Mouse (Mus musculus): ENCODE data around the gene Gprin2.
A peak's percentile ranks its signal among the peaks of the same experiment; 100 is the strongest.

Gprin2 gene

DNA sequence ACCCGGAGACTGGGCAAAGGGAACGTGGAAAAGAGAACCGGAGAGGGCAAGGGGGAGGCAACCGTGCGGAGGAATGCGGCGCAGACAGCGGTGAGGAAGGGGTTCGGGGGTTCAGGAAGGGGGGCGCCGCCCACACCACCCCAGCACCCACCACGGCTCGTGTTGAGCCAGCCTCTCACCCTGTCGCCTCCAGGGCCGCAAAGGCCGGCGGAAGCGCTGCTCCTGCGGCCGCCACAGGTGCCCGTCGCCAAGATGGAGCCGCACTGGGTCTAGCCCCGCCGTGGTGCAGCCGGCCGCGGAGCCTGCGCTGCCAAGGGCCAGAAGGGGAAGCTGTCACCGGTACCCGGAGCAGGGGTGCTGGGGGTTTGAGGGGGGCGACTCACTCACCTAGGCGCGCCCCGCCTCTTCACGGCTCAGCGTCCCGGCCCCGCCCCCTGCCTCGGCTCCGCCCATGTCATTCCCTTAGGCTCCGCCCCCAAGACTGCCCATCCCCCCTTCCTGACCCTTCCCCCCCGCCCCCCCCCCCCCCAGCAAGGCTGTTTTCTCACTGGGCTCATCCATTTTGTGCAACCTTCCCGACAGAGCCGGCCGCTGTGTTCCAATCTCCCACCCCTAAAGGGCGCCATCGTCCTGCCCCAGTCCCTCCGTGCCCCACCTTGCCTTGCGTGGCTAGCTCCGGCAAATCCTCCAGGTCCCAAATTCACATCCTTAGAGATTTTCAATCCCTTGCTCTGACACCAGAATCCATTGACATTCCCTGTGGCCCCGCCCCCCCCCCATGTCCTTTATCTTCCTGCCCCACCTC is at the start of gene Gprin2:
TSS of gene Gprin2 (minus strand) at position 423 of the 805 bp plus-strand sequence.
- peak; percentile 54 to 68 for DNase-seq

DNA sequence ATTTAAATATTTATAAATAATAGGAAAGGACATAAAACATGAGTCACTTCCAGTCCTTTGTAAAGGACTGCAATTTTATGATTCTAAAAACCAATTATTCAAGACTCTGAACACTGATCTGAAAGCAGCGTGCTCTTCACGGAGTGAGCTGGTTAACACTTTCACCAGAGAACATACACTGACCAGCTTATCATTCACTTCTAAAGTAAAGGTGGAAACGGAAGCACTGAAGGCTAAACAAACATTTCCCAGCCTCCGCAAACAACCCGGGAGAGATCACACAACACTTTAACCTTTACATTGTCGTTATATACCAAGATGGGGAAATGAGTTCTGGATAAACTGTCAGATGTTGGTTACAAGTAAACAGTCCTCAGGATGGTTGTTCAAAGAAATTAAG is 39.2 kb upstream of the Gprin2 start:
- no peak for DNase-seq

DNA sequence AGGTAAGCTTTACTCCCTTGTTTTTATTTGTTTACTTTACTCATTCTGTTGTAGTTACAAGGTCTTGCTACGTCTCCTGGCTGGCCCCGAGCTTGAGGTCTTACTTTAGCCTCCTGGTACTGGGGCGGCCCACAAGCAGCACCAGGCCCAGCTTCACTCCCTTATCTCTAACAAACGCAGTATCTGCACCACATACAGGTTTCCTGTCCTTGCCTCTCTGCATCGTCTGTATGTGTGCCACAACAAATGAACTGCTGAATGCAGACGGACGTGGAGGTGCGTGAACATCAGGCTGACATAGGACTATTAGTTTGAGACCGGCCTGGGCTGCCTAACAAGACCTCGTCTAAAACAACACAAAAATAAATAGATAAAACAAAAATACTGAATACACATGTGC is 38.8 kb upstream of the Gprin2 start:
- DNase-seq: no peak

DNA sequence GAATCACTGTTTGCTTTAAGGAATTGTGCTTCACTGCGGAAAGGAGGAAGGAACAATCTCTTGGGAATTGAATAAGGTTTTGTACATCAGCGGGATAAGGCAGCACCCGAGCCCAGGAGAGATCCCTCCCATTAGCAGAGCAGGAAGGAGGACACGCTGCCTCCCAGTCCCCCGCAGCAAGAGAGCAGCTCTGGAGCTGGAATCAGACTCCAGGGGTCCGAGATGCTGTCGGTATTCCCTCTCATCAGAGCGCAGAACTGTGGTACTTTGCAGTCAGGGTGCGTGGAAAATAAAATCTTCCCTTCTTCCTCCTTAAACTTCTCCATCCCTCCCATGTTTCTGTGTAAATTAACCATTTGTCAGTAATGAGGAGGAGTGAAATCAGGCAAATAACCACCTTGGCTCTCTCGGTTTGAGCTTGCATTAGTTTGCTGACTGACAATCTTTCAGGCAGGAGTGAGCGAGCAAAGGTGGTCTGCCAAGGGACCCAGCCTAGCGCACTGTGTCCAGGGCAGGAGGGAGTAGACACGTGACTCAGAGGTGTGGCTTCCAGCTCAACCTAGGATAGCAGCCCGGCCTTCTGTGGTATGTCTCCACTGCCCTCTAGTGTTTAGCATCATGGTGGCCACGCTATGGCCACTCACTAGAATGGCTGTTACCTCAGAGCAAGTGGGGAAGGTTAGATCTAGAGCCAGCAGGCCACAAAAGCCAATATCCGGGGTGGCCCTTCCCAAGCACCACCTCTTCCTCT is 33.4 kb upstream of the Gprin2 start:
- DNase-seq: peak; percentile 61 to 62

DNA sequence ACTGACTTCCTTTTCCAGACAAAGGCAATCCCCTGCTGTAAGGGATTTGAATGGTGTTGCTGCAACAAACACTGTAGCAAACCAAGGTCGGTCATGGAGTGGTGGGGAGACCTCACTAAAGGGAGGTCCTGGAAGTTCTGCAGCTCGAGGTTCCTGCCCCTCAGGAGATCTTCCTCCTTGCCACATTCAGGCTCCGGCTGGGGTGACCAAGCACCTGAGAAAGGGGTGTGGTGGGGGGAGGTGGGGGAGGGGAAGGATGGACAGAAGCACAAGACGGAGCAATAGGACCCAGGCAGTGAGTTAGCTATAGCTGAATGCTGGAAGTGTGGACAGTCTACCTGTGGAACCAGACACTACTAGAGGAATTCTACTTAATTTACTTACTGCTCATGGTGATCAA is 32.4 kb upstream of the Gprin2 start:
- no peak for DNase-seq

DNA sequence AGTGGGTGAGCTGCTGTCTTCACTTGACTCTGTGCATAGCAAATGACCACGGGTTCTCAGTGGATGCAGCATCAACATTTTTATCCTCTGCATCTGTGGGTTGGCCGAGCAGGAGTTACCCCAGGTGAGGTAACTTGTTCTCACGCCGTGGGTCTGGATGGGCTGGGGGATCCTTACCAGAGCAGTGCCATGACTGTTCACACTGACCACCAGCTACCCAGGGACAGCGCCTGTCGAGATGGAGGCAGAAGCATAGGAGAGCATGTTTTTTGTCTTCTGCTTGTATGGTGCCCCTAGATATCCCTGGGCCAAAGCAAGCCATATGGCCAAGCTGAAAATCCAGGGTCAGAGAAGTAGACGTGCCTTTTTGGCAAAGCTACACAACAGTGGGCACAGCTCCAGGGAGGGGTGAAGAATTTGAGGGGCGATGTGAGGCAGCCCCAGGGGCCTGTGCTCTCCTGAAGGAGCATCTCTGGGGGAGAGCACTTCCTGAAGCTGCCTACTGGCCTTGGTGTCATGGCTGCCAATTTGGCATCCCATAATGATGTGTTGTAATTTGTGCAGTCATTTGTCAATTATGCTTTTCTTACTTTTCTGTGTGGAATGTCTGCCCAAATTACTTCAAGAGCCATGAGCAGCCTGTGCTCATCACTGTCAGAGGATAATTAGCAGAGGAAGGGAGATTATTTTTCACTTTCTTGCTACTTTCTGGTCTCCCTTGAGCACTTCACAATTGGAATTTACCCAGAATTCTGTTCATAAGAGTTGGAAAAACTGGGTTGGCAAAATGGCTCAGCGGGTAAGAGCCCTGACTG is 31.6 kb upstream of the Gprin2 start:
- DNase-seq: no peak

DNA sequence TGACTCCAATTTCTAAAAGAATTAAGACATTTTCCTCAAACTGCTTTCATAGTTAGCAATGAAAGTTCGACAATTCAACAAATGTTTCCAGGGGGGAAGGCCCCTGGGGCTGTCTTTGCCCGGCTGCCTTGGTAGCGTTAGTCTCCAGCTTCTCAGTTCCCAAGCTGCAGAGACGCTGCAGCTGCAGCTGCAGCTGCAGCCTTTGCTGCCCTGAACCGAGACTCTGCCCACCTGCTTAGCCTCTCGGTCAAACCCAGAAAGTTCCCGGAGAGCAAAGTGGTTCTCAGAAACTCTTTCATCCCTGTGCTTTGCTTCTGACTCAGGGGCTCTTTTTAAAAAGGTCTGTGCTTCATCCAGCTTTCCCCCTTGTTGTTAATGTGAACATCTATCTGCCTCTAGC is 30.9 kb upstream of the Gprin2 start:
- DNase-seq: no peak

DNA sequence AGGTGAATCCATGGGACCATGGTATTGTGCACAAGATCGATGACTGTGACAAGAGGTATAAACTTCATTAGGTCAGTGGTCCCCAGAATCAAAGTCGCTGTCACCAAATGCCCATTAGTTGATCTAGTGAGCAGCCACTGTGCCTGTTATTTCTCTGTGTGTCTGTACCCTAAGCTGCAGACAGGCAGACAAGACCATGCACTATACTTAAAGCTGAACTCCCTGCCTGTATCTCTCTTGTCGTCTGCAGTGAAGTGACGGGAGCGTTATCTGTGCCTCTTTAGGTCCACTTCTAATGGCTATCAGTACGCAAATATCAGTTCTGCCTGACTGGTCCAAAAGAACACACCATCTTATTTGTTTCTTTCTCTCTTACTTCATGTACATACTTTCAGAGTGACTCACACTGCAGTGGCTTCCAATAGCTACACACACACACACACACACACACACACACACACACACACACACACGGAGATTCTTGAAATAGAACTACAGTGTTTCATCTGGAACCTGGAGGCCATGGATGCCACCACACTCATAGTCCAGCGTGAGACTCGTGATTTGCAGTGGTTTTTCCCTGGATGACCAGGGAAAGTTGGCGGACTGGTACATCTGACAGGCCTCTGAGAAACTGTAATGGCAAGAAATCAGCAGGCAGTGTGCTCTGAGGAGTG is 27.5 kb upstream of the Gprin2 start:
- DNase-seq: no peak

DNA sequence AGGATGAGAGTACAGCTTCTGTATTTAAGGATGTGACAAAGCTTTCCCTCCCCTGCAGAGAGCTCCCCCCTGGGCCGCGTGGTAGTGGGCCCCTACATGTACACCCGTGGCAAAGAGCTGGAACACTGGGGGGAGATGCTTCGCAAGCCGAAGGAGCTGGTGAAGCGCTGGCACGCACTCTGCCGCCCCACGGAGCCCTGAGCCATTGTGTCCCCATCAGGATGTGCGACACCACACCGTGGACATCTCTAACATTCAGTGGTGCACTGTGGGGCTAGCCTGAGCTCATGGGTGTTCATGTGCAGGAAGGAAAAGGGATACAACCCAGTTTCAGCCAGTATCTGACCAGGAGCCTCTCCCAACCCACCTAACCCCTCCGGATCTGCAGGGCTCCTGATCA is 26.5 kb upstream of the Gprin2 start:
- DNase-seq: no peak

DNA sequence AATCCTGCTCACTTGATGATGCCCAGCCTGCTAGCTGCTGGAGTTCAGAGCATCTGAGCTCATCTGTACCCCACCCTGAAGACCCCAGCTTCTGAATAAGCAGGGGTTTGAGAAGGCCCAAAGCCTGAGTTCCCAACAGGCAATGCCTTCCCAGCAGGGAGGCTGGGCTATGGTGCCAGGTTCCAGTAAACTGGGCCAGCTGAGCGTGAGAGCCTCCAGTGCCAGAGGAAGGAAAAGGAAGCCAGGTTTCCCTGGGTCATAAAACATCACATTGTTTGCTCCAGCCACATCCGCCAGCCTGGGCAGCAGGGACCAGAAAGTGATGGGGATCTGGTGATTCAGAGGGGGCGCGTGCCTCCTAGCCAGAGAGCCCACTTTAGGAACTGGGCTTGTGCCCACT is 25.1 kb upstream of the Gprin2 start:
- DNase-seq: no peak

DNA sequence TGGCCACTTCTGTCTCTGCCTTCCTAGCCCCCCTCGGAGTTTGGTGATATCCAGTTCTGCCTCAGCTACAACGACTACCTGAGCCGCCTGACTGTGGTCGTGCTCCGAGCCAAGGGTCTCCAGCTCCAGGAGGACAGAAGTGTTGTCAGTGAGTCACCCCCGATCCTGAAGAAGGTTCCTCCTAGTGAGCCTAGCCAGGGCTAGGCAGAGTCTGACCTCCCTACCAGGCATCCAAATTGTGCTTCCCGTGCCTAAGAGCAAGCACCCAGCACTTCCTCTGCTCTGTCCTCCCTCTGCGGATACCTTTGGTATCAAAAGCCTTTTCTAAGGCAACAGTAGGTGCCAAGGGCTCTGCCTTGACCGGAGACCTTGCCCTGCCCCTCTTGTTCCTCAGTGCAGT is 24.5 kb upstream of the Gprin2 start:
- no peak for DNase-seq

DNA sequence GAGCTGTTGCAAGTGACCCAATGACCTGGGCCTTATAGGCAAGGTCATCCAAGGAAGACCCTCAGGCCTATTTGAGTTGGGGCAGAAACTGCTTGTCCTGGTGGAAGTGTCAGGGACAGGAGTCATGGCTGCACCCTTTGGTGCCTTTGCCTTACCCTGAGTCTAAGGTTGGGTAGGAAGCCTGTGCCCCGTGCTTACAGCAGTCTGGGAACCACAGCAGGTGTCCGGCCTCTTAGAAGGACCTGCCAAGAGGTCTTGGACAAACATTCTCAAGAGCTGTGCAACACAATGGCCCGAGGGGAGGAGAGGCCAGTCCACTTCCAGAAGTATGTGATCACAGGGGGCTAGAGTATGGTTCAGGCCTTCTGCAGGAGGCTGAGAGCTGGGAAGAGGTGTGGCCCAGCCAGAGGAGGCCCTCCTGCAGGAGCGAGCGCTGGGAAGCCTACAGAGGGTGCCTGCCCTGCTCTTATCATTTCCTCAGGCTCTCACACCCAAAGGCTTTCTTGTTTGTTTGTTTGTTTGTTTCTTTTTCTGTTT is 22.0 kb upstream of the Gprin2 start:
- DNase-seq: no peak

DNA sequence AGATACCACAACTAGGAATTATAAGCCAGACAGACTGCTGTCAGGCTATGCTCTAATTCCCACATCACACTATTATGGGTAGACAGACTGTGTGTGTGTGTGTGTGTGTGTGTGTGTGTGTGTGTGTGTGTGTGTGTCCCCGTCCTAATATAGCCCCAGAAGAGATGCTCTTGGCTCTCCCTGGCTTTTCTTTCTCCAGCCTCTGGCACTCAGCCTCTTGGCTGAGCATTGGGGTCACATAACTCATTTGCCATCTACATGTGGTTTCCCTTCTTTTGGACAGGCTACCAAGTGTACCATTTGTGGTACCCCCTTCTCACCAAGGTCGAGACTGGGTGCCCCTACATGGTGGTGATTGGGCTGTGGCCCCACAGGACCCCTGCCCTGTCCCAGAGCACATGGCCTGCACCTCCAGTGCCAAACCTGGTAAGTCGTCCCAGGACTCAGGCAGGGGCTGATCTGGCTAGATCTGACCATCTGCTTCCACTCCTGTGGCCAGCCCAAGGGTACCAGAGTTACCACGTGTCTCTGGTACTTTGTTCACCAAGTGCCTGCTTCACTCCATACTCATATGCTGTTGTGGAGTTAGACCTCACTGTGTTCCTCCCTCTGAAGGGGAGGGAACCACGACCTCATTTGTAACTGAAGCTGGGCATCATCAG is 20.1 kb upstream of the Gprin2 start:
- no peak for DNase-seq

DNA sequence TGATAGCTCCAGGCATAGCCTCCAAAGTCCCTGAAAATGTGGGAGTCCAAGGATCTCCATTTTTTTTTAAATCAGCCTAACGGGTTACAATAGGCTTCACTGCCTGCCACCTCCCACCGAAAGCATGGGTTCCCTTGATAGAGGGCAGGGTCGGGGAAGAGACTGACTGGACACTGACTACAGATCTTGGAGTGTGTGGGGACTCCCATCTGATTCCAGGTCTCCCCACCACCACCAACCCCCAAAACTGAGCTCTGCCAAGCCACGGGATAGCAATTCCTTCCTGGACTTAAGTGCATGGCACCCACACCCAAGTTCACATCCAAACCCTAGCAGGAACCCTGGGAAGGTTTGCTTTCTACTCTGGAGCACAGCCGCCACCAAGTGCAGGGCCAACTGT is 19.0 kb upstream of the Gprin2 start:
- DNase-seq: no peak

DNA sequence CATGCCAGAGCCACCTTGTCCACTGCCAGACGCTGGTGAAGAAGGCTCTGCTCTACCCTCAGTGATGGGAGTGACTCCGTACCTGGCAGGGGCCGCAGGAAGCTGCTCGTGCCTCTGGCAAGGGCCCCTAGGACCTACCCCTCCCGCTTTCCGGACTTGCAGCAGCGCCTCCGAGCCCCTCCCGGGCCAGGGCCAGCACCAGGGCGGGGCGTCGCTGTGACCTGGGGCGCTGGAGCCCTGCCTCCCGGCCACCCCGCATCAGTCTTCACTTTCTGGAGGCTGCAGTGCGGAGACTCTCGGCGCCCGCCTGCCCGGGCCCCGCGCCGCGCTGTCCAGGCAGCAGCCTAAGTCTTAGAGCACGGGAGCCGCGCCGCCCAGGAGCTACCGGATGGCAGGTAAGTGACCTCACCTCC is 18.3 kb upstream of the Gprin2 start:
- DNase-seq: no peak

DNA sequence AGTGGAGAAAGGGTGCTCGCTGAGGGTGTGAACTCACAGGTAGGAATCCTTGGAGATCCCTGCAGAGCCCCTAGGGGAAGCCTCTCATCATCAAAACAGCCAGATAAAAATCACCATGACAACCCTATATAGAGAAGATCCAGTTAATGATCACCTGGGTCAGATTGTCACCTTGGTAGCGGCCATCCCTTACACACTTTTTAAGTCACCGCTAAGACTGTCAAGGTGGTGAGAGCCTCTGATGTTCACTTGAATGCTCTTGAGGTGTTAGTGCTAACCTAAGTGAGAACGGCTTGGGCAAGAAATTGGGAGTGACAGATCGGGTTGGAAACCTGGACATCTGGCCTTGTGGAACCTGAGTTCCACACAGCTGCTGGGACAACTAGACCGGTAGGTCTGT is 17.8 kb upstream of the Gprin2 start, which contains the start of gene Syt15:
TSS of gene Syt15 (plus strand) at position 301 of the 400 bp plus-strand sequence.
- DNase-seq: no peak

DNA sequence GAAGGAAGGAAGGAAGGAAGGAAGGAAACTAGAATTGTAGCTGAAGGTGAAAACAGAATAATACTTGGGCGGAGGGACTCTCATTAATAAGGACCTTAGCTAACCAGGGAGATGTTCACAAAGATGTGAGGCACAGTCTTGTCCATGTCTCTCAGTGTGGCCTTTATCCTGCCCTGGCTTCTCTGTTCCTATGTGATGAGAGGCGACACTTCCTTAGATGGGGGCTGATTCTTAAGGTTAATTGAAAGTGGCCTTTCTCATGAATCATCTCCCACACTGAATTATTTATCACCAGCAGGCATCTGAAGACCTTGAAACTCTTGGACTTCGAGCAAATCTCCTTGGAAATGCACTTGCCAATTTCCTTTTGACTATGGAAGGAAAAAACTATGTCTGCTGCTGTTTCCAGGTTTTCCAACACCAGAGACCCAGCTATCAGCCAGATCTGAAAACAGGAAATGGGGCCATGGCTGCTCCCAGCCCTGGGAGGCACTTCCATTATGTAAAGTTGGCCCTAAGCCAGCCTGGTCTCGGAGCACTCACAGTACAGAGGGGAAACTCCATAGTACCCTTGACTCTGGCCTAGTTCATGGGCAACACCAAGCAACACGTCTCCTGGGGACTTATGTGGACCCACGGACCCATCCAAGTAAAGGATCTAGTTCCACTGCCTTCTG is 14.1 kb upstream of the Gprin2 start:
- no peak for DNase-seq

DNA sequence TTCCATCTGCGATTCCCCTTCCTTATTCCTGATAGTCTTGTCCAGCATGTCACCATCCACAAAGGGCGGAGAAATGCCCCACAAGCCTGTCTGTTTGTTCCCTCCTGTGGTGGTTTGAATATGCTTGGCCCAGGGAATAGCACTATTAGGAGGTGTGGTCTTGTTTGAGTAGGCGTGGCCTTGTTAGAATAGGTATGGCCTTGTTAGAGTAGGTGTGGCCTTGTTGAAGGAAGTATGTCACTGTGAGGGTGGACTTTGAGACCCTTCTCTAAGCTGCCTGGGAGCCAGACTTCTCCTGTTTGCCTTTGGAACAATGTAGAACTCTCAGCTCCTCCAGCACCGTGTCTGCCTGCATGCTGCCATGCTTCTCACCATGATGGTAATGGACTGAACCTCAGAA is 8.5 kb upstream of the Gprin2 start:
- no peak for DNase-seq

DNA sequence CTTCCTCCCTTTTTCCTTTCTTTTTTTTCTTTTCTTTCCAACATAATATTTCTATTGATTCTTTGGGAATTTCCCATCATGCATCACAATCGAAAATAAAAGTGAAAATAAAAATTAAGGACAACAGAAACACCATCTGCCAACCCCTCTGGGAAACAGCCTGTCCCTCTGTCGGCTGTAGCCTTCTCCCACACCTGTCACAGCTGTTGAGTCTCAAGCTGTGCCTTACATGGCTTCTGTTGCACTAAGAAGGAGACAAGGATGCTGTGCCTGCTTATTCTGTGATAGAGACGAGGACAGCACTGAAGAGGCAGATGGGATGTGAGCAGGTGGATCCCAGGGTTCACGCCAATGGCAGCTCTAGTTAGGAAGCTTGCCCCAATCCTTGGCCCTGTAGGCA is 7.6 kb upstream of the Gprin2 start:
- DNase-seq: no peak

DNA sequence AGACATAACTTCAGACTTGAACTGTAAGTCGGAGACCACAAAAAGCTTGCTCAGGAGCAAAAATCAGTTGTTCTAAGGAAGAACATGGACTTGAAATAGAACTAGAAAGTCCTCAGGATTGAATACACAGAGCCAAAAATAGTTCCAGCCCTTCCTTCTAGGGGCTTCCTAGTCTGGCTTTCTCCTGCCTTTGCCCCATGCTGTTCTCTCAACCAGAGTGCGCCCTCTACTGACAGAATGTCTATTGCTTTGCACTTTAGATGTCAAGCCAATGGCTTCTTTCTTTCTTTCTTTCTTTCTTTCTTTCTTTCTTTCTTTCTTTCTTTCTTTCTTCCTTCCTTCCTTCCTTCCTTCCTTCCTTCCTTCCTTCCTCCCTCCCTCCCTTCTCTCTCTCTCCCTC is 7.2 kb upstream of the Gprin2 start:
- peak in 1 of 2 experiments; percentile 53 for DNase-seq

DNA sequence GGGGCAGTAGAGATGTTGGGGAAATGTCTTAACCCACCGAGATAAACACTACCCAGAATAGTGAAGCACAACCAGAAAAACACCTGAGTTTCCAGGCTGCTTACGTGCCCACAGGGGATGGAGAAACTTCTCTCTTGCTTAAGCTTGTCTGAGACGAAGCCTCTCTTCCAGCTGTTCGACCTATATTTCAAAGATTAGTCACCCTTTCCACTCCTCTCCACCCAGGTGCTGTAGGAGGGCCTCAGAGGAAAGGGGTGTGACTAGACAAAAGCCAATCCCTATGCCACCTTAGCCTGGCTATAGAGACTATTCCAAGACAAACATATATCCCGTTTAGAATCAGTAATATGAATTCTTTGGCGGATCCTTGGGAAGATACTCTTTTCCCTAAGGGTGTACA is 6.5 kb upstream of the Gprin2 start:
- no peak for DNase-seq

Data from cerebellum, postnatal 36 days (tissue).